Mouse (Mus musculus): ENCODE results near the gene Ada. TPM values are rescaled to one million over a fixed set of nuclear protein-coding genes. Genes with fewer than 3 reads are reported as not detected.

Ada gene
- total and polyA plus RNA-seq, 2 experiments from 2014 or later = 2.2 to 4.1 TPM

DNA sequence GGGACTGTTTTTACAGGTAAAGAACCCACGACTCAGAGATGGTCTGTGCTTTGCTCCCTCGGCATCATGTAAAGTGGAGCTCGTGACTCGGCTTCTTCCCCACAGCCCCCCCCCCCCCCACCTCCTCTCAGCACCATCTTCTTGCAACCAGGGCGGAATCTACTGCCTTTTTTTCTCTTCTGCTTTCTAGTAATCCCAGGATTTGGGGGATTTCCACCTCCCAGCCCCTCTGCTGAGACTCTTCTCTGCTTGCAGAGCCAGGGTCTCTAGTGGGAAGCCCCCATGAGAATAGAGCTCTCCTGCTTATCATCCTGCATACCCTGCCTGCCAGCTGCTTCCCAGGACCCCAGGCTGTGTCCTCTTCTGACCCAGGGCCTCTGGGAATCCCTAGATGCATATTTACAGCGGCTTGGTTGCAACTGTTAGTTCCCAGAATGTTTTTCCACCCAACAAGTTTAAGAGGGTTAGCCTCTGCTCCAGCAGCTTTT lies 41.2 kb downstream of the Ada start:
- Histone ChIP-seq H3K27me3 (ENCODE audit: control insufficient read depth, insufficient read depth, low read length) (no peaks in the 10 kb centered on the region), H3K27ac (ENCODE audit: low read depth) (no peak overlapping the region), H3K4me2 (ENCODE audit: low read depth, low read length) (no peak overlapping the region), H3K4me3 (ENCODE audit: low read depth, low read length) (no peak overlapping the region), H3K9me3 (replicated peaks; ENCODE audit: control insufficient read depth, low read length) (no peaks in the 10 kb centered on the region), H3K4me1 (ENCODE audit: control insufficient read depth, insufficient read depth) (peaks cover 49% of the 10 kb centered on the region), H3K9ac (replicated peaks; ENCODE audit: low read depth, low read length) (no peak overlapping the region), H3K36me3 (replicated peaks; ENCODE audit: control insufficient read depth, insufficient read depth, low read length) (peaks cover 26% of the 10 kb centered on the region)
- no peak for TF ChIP-seq CTCF (IDR thresholded peaks at IDR 0.05; ENCODE audit: low read depth)
- no peak for TF ChIP-seq EP300 (IDR thresholded peaks at IDR 0.05; ENCODE audit: low read depth)
- WGBS = 48% methylated on average over 4 of the region's 6 CpGs
- DNase-seq (ENCODE audit: low spot score) (no peak), ATAC-seq (ENCODE audit: insufficient read depth, low read depth) (no peak)

DNA sequence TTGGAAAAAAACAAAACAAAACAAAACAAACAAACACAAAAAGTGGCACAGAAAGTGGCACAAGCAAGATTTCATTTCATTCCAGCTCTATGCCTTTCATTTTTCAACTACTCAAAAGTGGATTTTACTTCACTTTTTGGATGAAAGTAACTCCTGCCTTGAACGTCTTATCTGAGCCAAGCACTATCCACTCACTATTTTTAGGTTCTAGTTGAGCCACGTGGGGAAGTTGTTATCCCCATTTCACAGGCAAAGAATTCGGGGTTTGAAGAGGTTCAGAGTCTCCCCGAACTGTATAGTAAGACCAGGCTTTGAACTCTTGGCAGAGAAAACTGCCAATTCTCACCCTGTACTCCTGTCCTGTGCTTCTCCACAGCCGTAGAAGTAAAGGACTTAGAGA lies 41.7 kb downstream of the Ada start:
- TF ChIP-seq EP300 (IDR thresholded peaks at IDR 0.05; ENCODE audit: low read depth) = no peak
- TF ChIP-seq CTCF (IDR thresholded peaks at IDR 0.05; ENCODE audit: low read depth) = no peak
- Histone ChIP-seq H3K27me3 (ENCODE audit: control insufficient read depth, insufficient read depth, low read length) (no peaks in the 10 kb centered on the region), H3K27ac (ENCODE audit: low read depth) (no peak overlapping the region), H3K4me1 (ENCODE audit: control insufficient read depth, insufficient read depth) (peaks cover 51% of the 10 kb centered on the region), H3K36me3 (replicated peaks; ENCODE audit: control insufficient read depth, insufficient read depth, low read length) (peaks cover 26% of the 10 kb centered on the region), H3K4me3 (ENCODE audit: low read depth, low read length) (no peak overlapping the region), H3K9me3 (replicated peaks; ENCODE audit: control insufficient read depth, low read length) (no peaks in the 10 kb centered on the region), H3K4me2 (ENCODE audit: low read depth, low read length) (no peak overlapping the region), H3K9ac (replicated peaks; ENCODE audit: low read depth, low read length) (no peak overlapping the region)
- WGBS = 20% methylated on average over 5 of the region's 5 CpGs
- ATAC-seq (ENCODE audit: insufficient read depth, low read depth) (no peak), DNase-seq (ENCODE audit: low spot score) (no peak)

DNA sequence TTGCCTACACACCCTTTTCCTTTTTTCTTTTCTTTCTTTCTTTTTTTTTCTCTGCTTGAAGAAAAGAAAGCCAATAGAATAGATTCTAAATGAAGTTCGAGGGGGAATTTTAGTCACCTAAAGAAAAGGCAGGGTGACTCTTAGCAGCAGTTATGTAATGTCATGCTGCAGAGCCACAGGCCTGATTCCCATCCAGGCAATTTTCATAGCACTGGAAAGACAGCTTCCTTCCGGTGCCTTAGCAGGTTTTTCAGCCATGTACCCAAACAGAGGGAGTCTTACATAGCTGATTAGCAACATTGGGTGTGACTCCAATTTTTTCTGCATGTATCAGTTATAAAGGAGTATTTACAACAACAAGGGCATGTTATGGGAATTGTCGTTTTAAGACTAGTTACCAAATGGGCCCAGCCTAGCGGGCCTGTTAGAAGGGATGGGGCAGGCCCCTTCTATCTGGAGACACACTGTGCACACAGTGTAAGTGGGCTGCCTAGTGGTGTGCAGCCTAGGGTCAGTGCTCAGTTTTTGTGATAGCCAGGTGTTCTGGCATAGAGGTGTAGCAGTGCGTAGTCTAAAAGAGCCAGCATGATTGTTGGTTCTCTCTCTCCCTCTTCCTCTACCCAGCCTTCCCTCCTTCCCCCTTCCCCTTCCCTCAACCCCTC lies 46.3 kb downstream of the Ada start:
- H3K9ac ChIP-seq (replicated peaks; ENCODE audit: low read depth, low read length) = no peak overlapping the region
- no peak overlapping the region for H3K27ac ChIP-seq (ENCODE audit: low read depth)
- peaks cover 46% of the 10 kb centered on the region for H3K4me1 ChIP-seq (ENCODE audit: control insufficient read depth, insufficient read depth)

DNA sequence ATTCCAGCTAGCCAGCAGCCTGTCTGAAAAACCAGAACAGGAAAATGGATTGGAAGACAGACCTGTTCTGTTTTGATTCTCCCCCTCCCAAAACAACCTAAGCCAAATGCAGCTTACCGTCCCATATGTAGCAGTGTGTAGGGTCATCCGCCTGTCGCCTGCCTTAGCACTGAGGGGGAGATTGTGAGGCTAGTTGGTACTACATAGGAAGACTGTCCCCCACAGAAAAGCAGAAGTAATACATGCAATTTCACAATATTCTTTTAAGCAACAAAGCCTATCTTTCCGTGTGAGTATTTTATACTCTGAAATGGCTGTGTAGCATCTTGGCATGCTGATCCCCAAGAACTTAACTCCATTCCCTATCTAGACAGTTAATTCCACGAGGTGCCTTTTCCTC lies 47.1 kb downstream of the Ada start:
- H3K9ac ChIP-seq (replicated peaks; ENCODE audit: low read depth, low read length) = no peak overlapping the region

More for the DNA sequence above, 46.3 kb downstream of the Ada start:
- ATAC-seq (ENCODE audit: insufficient read depth, low read depth) = no peak
- H3K27me3 ChIP-seq (ENCODE audit: control insufficient read depth, insufficient read depth, low read length) = no peaks in the 10 kb centered on the region
- H3K9me3 ChIP-seq (replicated peaks; ENCODE audit: control insufficient read depth, low read length) = no peaks in the 10 kb centered on the region
- H3K4me2 ChIP-seq (ENCODE audit: low read depth, low read length) = no peak overlapping the region
- H3K4me3 ChIP-seq (ENCODE audit: low read depth, low read length) = no peak overlapping the region
- H3K36me3 ChIP-seq (replicated peaks; ENCODE audit: control insufficient read depth, insufficient read depth, low read length) = peaks cover 23% of the 10 kb centered on the region
- WGBS = 73% methylated on average over 5 of the region's 5 CpGs
- no peak for DNase-seq (ENCODE audit: low spot score)
- TF ChIP-seq EP300 (IDR thresholded peaks at IDR 0.05; ENCODE audit: low read depth) (no peak), CTCF (IDR thresholded peaks at IDR 0.05; ENCODE audit: low read depth) (no peak)

DNA sequence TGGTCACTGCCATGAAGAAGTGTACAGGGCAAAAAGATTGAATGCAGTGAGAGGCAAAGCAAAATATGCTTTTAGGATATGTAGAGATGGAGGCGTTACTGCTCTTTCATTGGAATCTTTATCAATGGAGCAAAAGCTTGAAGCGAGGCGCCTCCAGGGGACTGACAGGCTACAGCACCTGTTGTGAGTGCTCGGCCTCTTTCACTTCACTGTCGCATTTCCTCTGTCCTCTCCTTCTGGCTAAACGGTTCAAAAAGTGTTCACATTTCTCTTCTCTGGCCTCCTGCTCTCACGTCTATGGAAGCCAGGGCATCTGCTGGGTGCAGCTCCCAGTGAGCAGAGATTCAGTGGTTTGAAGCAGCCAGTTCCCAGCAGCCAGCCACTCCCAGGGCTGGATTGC lies 47.6 kb downstream of the Ada start:
- peak overlapping the region; percentile 65 for H3K27ac ChIP-seq (ENCODE audit: low read depth)
- no peak overlapping the region for H3K9ac ChIP-seq (replicated peaks; ENCODE audit: low read depth, low read length)
- H3K36me3 ChIP-seq (replicated peaks; ENCODE audit: control insufficient read depth, insufficient read depth, low read length) = peaks cover 23% of the 10 kb centered on the region
- 46% methylated on average over 7 of the region's 7 CpGs for WGBS
- H3K9me3 ChIP-seq (replicated peaks; ENCODE audit: control insufficient read depth, low read length) = no peaks in the 10 kb centered on the region
- TF ChIP-seq EP300 (IDR thresholded peaks at IDR 0.05; ENCODE audit: low read depth) = no peak
- no peak for TF ChIP-seq CTCF (IDR thresholded peaks at IDR 0.05; ENCODE audit: low read depth)
- no peak overlapping the region for H3K4me3 ChIP-seq (ENCODE audit: low read depth, low read length)
- H3K4me1 ChIP-seq (ENCODE audit: control insufficient read depth, insufficient read depth) = peaks cover 48% of the 10 kb centered on the region
- DNase-seq (ENCODE audit: low spot score) (no peak), ATAC-seq (ENCODE audit: insufficient read depth, low read depth) (no peak)
- no peak overlapping the region for H3K4me2 ChIP-seq (ENCODE audit: low read depth, low read length)
- no peaks in the 10 kb centered on the region for H3K27me3 ChIP-seq (ENCODE audit: control insufficient read depth, insufficient read depth, low read length)

More for the DNA sequence above, 47.1 kb downstream of the Ada start:
- Histone ChIP-seq H3K9me3 (replicated peaks; ENCODE audit: control insufficient read depth, low read length) (no peaks in the 10 kb centered on the region), H3K27me3 (ENCODE audit: control insufficient read depth, insufficient read depth, low read length) (no peaks in the 10 kb centered on the region), H3K4me3 (ENCODE audit: low read depth, low read length) (no peak overlapping the region), H3K4me2 (ENCODE audit: low read depth, low read length) (no peak overlapping the region), H3K27ac (ENCODE audit: low read depth) (peak overlapping the region; percentile 63; the same call in 1 of the 2 replicates), H3K4me1 (ENCODE audit: control insufficient read depth, insufficient read depth) (peaks cover 46% of the 10 kb centered on the region), H3K36me3 (replicated peaks; ENCODE audit: control insufficient read depth, insufficient read depth, low read length) (peaks cover 23% of the 10 kb centered on the region)
- no peak for DNase-seq (ENCODE audit: low spot score)
- WGBS = 53% methylated on average over 5 of the region's 5 CpGs
- TF ChIP-seq CTCF (IDR thresholded peaks at IDR 0.05; ENCODE audit: low read depth) (no peak), EP300 (IDR thresholded peaks at IDR 0.05; ENCODE audit: low read depth) (no peak)
- ATAC-seq (ENCODE audit: insufficient read depth, low read depth) = no peak
